Mouse (Mus musculus) forebrain, embryonic 13.5 days (tissue): Measurements from ENCODE around the gene Olfm2. TPM values are rescaled to one million over a fixed set of nuclear protein-coding genes. Genes with fewer than 3 reads are reported as not detected.

Experiments used
- ATAC-seq: fragments of 200-750 bp; cut with Nextera tagmentation; 2 replicates; pipeline ENCODE4 v1.8.0; 2017
- H3K27ac ChIP-seq: fragments of 300-500 bp; sonication (generic); 2 replicates; pipeline ENCODE4 v1.5.1; 2015; ENCODE audit warnings: inconsistent platforms, mild to moderate bottlenecking, moderate library complexity
- H3K27me3 ChIP-seq: fragments of 300-500 bp; sonication (generic); 2 replicates; pipeline ENCODE4 v1.6.1; 2015; ENCODE audit warnings: mild to moderate bottlenecking, inconsistent platforms
- H3K36me3 ChIP-seq: fragments of 300-500 bp; sonication (generic); 2 replicates; pipeline ENCODE4 v1.6.1; 2015; ENCODE audit warnings: mild to moderate bottlenecking, inconsistent platforms; ENCODE audit not compliant: poor library complexity, severe bottlenecking
- H3K4me1 ChIP-seq: fragments of 300-500 bp; sonication (generic); 2 replicates; pipeline ENCODE4 v1.6.1; 2015; ENCODE audit warnings: inconsistent platforms
- H3K4me2 ChIP-seq: fragments of 300-500 bp; sonication (generic); 2 replicates; pipeline ENCODE4 v1.6.1; 2015; ENCODE audit warnings: inconsistent platforms, mild to moderate bottlenecking, moderate library complexity
- H3K4me3 ChIP-seq: fragments of 300-500 bp; sonication (generic); 2 replicates; pipeline ENCODE4 v1.5.1; 2015; ENCODE audit warnings: mild to moderate bottlenecking, inconsistent platforms
- H3K9ac ChIP-seq: fragments of 300-500 bp; sonication (generic); 2 replicates; pipeline ENCODE4 v1.6.1; 2015; ENCODE audit warnings: mild to moderate bottlenecking, inconsistent platforms
- H3K9me3 ChIP-seq: fragments of 300-500 bp; sonication (generic); replicated peaks from 2 replicates; pipeline ENCODE4 v1.6.1; 2016; ENCODE audit warnings: inconsistent platforms
- WGBS: fragments of 180-500 bp; shearing (Covaris S2); methylation state at CpG from one replicate; pipeline ENCODE4 v1.1.7; 2015; 5-methylcytosine and 5-hydroxymethylcytosine counted together
- polyA plus RNA-seq: library from polyadenylated mRNA; unstranded; fragments of >200 nt; fragmentation: Nextera tagmentation; extraction: Ambion mirVana; gene quantifications from 2 replicates; pipeline ENCODE4 v1.2.1, GENCODE M21; 2015

Gene Olfm2
- 52.6 and 68.1 TPM in 2 replicates for polyA plus RNA-seq

- Histone ChIP-seq H3K9me3 (no peaks in the 10 kb centered on the region), H3K4me2 (peak within 1 kb of the TSS; percentile 78), H3K27ac (no peak within 1 kb of the TSS), H3K36me3 (no peaks in the 10 kb centered on the region), H3K4me3 (peak within 1 kb of the TSS; percentile 61), H3K9ac (peak within 1 kb of the TSS; percentile 75), H3K4me1 (peaks cover 37% of the 10 kb centered on the region), H3K27me3 (peaks cover 31% of the 10 kb centered on the region)
- peak; percentile 65 for ATAC-seq
- under 1% methylated on average over 41 of the region's 50 CpGs for WGBS
These were observed at the start of gene Olfm2 for GRCm38 (mm10) chr9:20746017-20746660. Olfm2 (minus strand) TSS chr9:20746349.

GRCm38 (mm10) chr9:20794108-20794806 is 48.1 kb upstream of the Olfm2 start:
- Histone ChIP-seq H3K27ac (peak overlapping the region; percentile 7; the same call in 1 of the 2 replicates), H3K4me3 (no peak overlapping the region), H3K9ac (no peak overlapping the region), H3K36me3 (no peaks in the 10 kb centered on the region), H3K9me3 (no peaks in the 10 kb centered on the region), H3K4me1 (0 out of 2 replicates have a peak, but pooled peaks cover 3% of the 10 kb centered on the region), H3K4me2 (no peak overlapping the region), H3K27me3 (no peaks in the 10 kb centered on the region; the same call in 1 of the 2 replicates)
- WGBS, result 43% methylated on average over 7 of the region's 7 CpGs
- ATAC-seq, result peak; percentile 58; the same call in 1 of the 2 replicates

DNA sequence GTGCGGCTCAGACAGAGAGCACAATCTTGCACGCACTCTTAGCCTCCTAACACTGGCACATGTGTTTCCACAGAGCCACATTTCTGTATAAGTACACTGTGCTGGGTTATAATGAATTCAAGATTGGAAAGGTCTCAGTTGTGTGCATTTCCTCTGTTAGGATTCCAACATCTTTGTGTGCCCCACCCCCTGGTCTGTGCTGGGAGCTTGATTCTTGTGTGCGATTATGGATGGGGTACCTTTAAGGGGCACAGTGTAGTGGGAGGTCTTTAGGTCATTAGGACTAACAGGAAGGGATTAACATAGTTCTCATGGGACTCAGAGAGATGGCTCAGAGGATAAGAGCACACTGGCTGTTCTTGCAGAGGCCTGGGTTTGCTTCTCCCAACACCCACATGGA is 44.2 kb upstream of the Olfm2 start:
- H3K36me3 ChIP-seq, result no peaks in the 10 kb centered on the region

GRCm38 (mm10) chr9:20789651-20790050 is 43.5 kb upstream of the Olfm2 start:
- no peak for ATAC-seq
- Histone ChIP-seq H3K4me2 (no peak overlapping the region), H3K27me3 (no peaks in the 10 kb centered on the region; the same call in 1 of the 2 replicates), H3K4me1 (0 out of 2 replicates have a peak, but pooled peaks cover 3% of the 10 kb centered on the region), H3K36me3 (no peaks in the 10 kb centered on the region), H3K27ac (no peak overlapping the region), H3K4me3 (no peak overlapping the region), H3K9ac (no peak overlapping the region), H3K9me3 (no peaks in the 10 kb centered on the region)
- 79% methylated on average over 3 of the region's 4 CpGs for WGBS

More for the DNA sequence above, 44.2 kb upstream of the Olfm2 start:
- no peak for ATAC-seq
- H3K4me2 ChIP-seq, result no peak overlapping the region
- no peaks in the 10 kb centered on the region for H3K9me3 ChIP-seq
- H3K27ac ChIP-seq, result no peak overlapping the region
- H3K27me3 ChIP-seq, result no peaks in the 10 kb centered on the region; the same call in 1 of the 2 replicates
- WGBS, result 68% methylated on average over 3 of the region's 3 CpGs
- H3K4me3 ChIP-seq, result no peak overlapping the region
- 0 out of 2 replicates have a peak, but pooled peaks cover 3% of the 10 kb centered on the region for H3K4me1 ChIP-seq
- no peak overlapping the region for H3K9ac ChIP-seq

DNA sequence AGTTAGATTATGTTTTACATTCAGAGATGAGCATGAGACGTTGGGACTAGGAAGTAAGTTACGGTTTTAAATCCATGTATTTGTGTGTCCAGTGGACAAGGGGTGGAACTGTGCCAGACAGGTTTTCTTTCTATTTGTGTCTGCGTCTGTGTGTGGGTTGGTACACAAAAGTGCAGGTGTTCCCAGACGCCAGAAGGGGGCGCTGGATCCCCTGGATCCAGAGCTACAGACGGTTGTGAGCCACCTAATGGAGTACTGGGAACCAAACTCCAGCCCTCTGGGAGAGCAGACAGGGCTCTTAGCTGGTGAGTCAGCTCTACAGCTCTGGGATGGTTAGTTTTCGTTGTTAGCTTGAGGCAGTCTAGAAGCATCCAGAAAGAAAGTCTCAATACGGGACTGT is 41.8 kb upstream of the Olfm2 start:
- 0 out of 2 replicates have a peak, but pooled peaks cover 3% of the 10 kb centered on the region for H3K4me1 ChIP-seq
- no peak overlapping the region for H3K4me3 ChIP-seq
- no peaks in the 10 kb centered on the region for H3K27me3 ChIP-seq
- ATAC-seq, result no peak
- no peaks in the 10 kb centered on the region for H3K36me3 ChIP-seq
- H3K9me3 ChIP-seq, result no peaks in the 10 kb centered on the region
- WGBS, result 81% methylated on average over 8 of the region's 8 CpGs
- no peak overlapping the region for H3K27ac ChIP-seq
- H3K4me2 ChIP-seq, result no peak overlapping the region
- H3K9ac ChIP-seq, result no peak overlapping the region

DNA sequence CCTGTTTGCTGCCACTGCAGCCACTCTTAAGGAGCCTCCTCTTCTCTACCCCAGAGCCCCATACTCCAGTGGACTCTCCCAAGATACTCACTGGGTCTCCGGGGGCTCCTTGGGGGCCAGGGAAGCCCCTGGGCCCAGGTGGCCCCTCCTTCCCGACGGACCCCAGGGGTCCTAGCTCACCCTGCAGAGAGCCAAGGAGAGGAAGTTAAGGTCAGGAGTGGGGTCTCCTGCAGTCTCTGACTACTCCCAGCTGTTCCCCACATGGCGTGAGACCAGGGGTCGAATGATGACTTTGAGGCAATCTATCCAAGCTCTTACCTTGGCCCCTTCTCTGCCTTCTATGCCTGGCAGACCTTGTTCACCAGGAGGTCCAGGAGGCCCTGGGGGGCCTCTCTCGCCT is 38.9 kb upstream of the Olfm2 start:
- no peaks in the 10 kb centered on the region for H3K4me1 ChIP-seq
- WGBS, result 83% methylated on average over 6 of the region's 6 CpGs
- no peak for ATAC-seq

DNA sequence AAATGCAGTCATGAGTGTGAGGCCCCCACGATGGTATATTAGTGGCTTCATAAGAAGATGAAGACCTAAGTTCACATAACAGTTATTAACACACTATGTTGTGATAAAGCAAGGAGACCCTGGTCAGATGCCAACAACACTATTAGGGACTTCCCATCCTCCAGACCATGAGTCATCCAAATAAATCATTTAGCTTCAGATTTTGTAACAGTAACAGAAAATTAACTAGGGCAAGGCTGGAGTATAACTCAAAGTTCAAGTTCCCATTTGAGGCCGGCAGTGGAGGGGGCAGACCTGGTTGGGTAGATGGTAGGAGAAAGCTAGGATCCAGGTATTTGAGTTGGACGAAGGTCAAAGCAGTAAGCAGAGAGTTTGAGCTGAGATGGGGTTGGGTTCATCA is 35.1 kb upstream of the Olfm2 start:
- ATAC-seq, result no peak
- Histone ChIP-seq H3K4me3 (no peak overlapping the region), H3K9ac (no peak overlapping the region), H3K36me3 (no peaks in the 10 kb centered on the region), H3K4me1 (peaks cover 3% of the 10 kb centered on the region; the same call in 1 of the 2 replicates), H3K27ac (no peak overlapping the region), H3K4me2 (no peak overlapping the region), H3K9me3 (no peaks in the 10 kb centered on the region), H3K27me3 (no peaks in the 10 kb centered on the region)
- WGBS, result 89% methylated on average over 3 of the region's 3 CpGs

More for the DNA sequence above, 38.9 kb upstream of the Olfm2 start:
- no peaks in the 10 kb centered on the region for H3K36me3 ChIP-seq
- no peak overlapping the region for H3K4me2 ChIP-seq
- H3K9me3 ChIP-seq, result no peaks in the 10 kb centered on the region
- H3K9ac ChIP-seq, result no peak overlapping the region
- no peaks in the 10 kb centered on the region for H3K27me3 ChIP-seq
- no peak overlapping the region for H3K27ac ChIP-seq
- no peak overlapping the region for H3K4me3 ChIP-seq

- ATAC-seq, result no peak
- Histone ChIP-seq H3K4me1 (peaks cover 14% of the 10 kb centered on the region), H3K9ac (no peak overlapping the region), H3K4me3 (no peak overlapping the region), H3K4me2 (no peak overlapping the region), H3K9me3 (no peaks in the 10 kb centered on the region), H3K27ac (no peak overlapping the region), H3K27me3 (no peaks in the 10 kb centered on the region), H3K36me3 (no peaks in the 10 kb centered on the region)
- WGBS, result 83% methylated on average over 2 of the region's 2 CpGs
These were observed 19.1 kb upstream of the Olfm2 start for GRCm38 (mm10) chr9:20765274-20765673.

- 93% methylated on average over 1 of the region's 1 CpGs for WGBS
- Histone ChIP-seq H3K4me3 (no peak overlapping the region), H3K9ac (no peak overlapping the region), H3K27me3 (no peaks in the 10 kb centered on the region), H3K9me3 (no peaks in the 10 kb centered on the region), H3K4me2 (no peak overlapping the region), H3K4me1 (peaks cover 14% of the 10 kb centered on the region), H3K27ac (no peak overlapping the region), H3K36me3 (no peaks in the 10 kb centered on the region)
- no peak for ATAC-seq
These were observed 16.9 kb upstream of the Olfm2 start for GRCm38 (mm10) chr9:20763099-20763498.

- Histone ChIP-seq H3K4me1 (peaks cover 14% of the 10 kb centered on the region), H3K4me2 (no peak overlapping the region), H3K27me3 (no peaks in the 10 kb centered on the region), H3K36me3 (no peaks in the 10 kb centered on the region), H3K27ac (peak overlapping the region; percentile 51; the same call in 1 of the 2 replicates), H3K9me3 (no peaks in the 10 kb centered on the region), H3K4me3 (no peak overlapping the region), H3K9ac (no peak overlapping the region)
- 36% methylated on average over 7 of the region's 7 CpGs for WGBS
- peak; percentile 78; the same call in 1 of the 2 replicates for ATAC-seq
These were observed 16.2 kb upstream of the Olfm2 start for GRCm38 (mm10) chr9:20762197-20762961.

DNA sequence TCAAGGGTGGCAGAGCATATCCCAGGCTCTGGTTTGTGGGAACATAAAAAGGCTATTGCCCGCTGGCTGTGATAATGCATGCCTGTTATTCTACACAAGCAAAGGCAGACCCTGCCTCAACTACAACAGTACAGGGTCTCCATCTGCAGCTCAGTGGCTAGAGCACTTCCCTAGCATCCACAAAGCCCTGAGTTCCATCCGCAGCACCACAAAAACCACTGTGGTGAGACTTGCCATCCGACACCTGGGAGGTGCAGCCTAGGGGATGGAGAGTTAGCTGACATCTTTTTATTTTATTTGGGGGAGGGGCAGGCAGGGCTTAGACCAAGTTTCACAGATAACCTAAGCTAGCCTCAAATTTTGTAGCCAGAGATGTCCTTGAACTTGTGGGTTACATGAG is 15.2 kb upstream of the Olfm2 start:
- H3K27ac ChIP-seq, result no peak overlapping the region
- WGBS, result 71% methylated on average over 3 of the region's 3 CpGs
- H3K9ac ChIP-seq, result no peak overlapping the region
- ATAC-seq, result no peak
- H3K36me3 ChIP-seq, result no peaks in the 10 kb centered on the region
- no peak overlapping the region for H3K4me3 ChIP-seq
- no peak overlapping the region for H3K4me2 ChIP-seq
- peaks cover 14% of the 10 kb centered on the region for H3K4me1 ChIP-seq
- no peaks in the 10 kb centered on the region for H3K27me3 ChIP-seq
- no peaks in the 10 kb centered on the region for H3K9me3 ChIP-seq

DNA sequence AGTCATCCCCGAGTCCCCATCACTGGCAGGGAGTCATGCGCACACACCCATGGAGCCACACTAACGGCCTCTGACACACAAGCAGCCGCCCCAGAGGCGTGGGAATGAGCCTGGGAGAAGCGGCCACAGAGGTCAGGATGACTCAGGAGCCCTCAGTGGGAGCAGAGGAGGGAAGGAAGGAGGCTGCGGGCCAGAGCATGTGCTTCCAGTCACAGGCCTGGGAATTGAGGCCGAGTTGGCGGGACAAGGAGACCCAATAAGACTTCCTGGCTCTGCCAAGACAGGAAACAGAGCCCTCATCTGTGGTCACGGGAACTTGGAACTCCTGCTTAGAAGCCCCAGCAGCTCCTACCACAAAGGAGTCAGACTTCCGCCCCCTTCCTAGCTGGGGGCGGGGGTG is 14.7 kb upstream of the Olfm2 start:
- H3K27ac ChIP-seq, result no peak overlapping the region
- no peaks in the 10 kb centered on the region for H3K9me3 ChIP-seq
- H3K36me3 ChIP-seq, result no peaks in the 10 kb centered on the region
- ATAC-seq, result no peak
- 77% methylated on average over 12 of the region's 12 CpGs for WGBS
- H3K4me2 ChIP-seq, result no peak overlapping the region
- H3K27me3 ChIP-seq, result no peaks in the 10 kb centered on the region
- H3K4me1 ChIP-seq, result peaks cover 14% of the 10 kb centered on the region
- no peak overlapping the region for H3K9ac ChIP-seq
- no peak overlapping the region for H3K4me3 ChIP-seq
